Mouse (Mus musculus) thymus, postnatal 25 days (tissue): ENCODE results near the gene Pfdn5.

Experiments used
- DNase-seq: peaks from one replicate; pipeline ENCODE4 v3.0.0; 2022

The Pfdn5 gene

GRCm38 (mm10) chr15:102326022-102326576, at the start of gene Pfdn5:
TSS of gene Pfdn5 (plus strand) at chr15:102326116.
- peak; percentile 83 for DNase-seq

DNA sequence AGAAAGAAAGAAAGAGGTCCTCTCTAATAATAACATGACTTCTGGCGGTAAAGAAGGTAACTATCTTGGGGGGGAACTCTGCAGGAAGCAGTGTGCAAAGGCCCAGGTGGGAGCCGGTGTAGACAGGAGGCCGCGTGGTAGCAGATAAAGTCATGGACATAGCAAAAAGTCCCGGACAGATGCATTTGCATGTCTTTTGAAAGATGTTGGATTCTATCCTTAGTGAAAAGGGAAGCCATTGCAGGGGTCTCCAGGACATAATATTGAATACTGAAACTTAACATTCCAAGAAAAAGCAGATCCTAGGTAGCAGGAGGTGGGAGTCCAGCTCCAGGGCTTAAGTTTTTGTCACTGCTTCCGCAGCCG, 47.2 kb upstream of the Pfdn5 start:
- DNase-seq: peak; percentile 19

GRCm38 (mm10) chr15:102279092-102279782, 46.7 kb upstream of the Pfdn5 start, which contains the start of gene Mfsd5:
TSS of gene Mfsd5 (plus strand) at chr15:102279454.
- DNase-seq: peak; percentile 86

DNA sequence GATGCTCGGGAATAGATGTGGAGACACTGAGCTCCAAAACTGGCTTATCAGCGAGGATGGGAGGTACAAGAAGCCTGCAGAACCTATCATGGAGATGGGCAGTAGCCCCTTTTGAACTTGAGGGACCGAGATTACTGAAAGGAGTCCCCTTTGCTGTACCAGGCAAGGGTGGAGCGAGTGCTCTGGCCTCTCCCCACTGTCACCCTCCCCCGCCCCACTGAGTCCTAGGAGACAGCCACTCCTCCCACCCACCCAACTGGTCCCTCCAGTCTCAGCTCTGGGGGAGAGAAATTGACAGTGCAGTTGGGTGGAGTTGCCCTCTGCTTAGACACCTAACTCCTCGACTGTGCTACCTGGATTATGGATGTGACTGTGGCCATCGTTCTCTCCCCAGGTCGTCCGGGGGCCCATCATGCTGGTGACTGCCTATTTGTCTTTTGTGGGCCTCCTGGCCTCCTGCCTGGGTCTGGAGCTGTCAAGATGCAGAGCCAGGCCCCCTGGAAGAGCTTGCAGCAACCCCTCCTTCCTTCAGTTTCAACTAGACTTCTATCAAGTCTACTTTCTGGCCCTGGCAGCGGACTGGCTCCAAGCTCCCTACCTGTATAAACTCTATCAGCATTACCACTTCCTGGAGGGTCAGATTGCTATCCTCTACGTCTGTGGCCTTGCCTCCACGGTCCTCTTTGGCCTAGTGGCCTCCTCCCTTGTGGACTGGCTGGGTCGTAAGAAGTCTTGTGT, 46.0 kb upstream of the Pfdn5 start:
- DNase-seq: no peak

DNA sequence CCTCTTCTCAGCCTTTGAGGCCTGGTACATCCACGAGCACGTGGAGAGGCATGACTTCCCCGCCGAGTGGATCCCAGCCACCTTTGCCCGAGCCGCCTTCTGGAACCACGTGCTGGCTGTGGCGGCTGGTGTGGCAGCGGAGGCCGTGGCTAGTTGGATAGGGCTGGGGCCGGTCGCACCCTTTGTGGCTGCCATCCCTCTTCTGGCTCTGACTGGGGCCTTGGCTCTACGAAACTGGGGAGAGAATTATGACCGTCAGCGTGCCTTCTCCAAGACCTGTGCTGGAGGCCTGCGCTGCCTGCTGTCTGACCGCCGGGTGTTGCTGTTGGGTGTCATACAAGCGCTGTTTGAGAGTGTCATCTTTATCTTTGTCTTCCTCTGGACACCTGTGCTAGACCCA, 45.3 kb upstream of the Pfdn5 start:
- no peak for DNase-seq

GRCm38 (mm10) chr15:102282463-102283292, 43.2 kb upstream of the Pfdn5 start:
- DNase-seq: no peak

GRCm38 (mm10) chr15:102283648-102284047, 42.3 kb upstream of the Pfdn5 start:
- DNase-seq: no peak

- DNase-seq: peak; percentile 42
Measured at GRCm38 (mm10) chr15:102287395-102287794, 38.5 kb upstream of the Pfdn5 start.

- DNase-seq: peak; percentile 96
Measured at GRCm38 (mm10) chr15:102295633-102296367, 30.1 kb upstream of the Pfdn5 start, which contains the start of gene Espl1. TSS of gene Espl1 (plus strand) at chr15:102296266.

GRCm38 (mm10) chr15:102296368-102297006, 29.4 kb upstream of the Pfdn5 start:
- no peak for DNase-seq

- no peak for DNase-seq
Measured at GRCm38 (mm10) chr15:102302542-102302941, 23.4 kb upstream of the Pfdn5 start.

- DNase-seq: no peak
Measured at GRCm38 (mm10) chr15:102308717-102309116, 17.2 kb upstream of the Pfdn5 start.

DNA sequence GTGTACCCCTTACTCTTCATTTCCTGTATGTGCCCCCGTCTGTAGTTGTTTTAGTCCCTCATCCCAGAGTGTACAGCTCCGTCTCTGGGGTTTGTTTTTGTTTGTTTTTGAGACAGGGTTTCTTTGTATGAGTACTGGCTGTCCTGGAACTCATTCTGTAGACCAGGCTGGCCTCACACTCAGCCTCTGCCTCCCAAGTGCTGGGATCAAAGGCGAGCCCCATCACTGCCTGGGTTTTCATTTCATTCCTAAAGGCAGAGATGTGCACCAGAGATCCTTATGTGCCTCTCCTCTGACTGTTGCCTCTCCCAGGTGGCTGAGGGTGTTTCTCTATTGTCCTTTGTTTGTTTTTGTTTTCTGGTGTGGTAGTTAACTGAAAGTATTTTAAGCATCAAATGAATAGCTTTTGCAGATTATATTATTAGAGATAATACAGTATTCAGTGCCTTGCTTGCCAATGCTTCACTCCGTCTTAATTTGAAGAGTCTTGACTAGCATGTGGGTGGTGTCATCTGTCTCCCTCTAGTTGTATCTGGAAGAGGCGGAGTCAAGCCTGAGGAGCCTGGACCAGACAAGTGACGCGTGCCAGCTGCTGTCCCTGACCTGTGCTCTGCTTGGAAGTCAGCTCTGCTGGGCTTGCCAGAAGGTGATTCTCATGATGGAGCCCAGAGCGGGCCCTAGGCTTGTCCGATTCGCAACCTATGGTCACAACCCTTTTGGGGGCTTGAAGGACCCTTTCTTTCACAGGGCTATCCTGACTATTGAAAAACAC, 15.7 kb upstream of the Pfdn5 start:
- DNase-seq: no peak

GRCm38 (mm10) chr15:102311489-102311888, 14.4 kb upstream of the Pfdn5 start:
- DNase-seq: no peak

GRCm38 (mm10) chr15:102315292-102315691, 10.6 kb upstream of the Pfdn5 start:
- no peak for DNase-seq

- DNase-seq: peak; percentile 70
Measured at GRCm38 (mm10) chr15:102316263-102316662, 9.7 kb upstream of the Pfdn5 start.

DNA sequence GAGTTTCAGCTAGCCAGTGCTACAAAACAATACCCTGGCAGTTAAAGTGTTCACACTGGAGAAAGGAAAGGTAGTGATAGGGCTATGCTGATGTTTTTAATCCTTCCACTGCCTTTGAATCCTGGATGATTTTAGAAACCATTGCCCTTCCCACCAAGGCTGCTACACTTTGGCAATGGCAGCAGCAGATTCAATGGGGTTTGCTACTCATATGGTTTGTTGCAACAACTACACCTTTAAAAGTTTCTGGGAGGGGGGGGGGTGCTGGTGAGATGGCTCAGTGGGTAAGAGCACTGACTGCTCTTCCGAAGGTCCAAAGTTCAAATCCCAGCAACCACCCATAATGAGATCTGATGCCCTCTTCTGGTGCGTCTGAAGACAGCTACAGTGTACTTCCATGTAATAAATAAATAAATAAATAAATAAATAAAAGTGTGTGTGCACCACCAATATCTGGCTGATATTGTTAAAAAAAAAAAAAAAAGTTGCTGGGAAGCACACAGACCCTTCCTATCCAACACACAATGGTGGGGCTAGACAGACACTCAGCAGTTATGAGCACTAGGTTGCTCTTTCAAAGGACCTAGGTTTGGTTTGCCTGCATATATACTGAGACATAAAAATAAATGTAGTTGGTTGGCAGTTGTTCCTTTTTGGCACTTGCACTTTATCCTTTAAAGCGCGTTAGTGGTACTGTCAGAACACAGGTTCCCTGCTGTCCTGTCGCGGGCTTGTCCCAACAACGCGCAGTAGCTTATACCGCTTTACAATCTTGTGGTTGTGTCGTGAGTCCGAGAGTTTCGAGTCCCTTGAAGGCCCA, 1.1 kb upstream of the Pfdn5 start:
- peak; percentile 15 for DNase-seq

GRCm38 (mm10) chr15:102326892-102327291, 976 bp downstream of the Pfdn5 start:
- no peak for DNase-seq

- DNase-seq: peak; percentile 84
Measured at GRCm38 (mm10) chr15:102331610-102332015, 5.7 kb downstream of the Pfdn5 start, which contains the start of gene Myg1. TSS of gene Myg1 (plus strand) at chr15:102331709.

DNA sequence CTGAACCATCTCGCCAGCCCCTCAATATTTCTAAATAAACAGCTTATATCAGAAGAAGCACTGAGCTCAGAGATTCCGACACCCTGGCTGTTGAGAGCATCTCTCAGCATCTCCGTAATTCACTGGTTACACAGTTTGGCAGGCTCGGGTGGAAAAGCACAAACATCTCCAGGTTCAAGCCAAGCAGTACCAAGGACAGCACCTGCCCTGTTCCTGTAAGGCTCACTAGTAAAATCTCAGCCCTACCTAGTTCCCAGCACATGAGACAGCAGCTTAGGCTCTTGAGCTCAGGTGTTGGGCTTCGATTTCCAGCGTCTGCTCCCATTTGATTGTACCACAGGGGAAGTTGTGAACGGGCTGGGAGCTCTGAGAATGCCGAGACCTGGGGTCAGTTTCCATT, 9.3 kb downstream of the Pfdn5 start:
- DNase-seq: no peak
